Mouse (Mus musculus) MEL (cell line): ENCODE data around the gene Glod5. TPM values are rescaled to one million over a fixed set of nuclear protein-coding genes. Genes with fewer than 3 reads are reported as not detected.

Experiments
- DNase-seq: peaks from one replicate; pipeline ENCODE4 v3.0.0; 2011; ENCODE audit warnings: low read depth, low spot score
- H3K27ac ChIP-seq: 2 replicates; pipeline ENCODE4 v1.5.1; 2012; ENCODE audit warnings: low read depth, mild to moderate bottlenecking, control low read depth, low read length, moderate library complexity; ENCODE audit not compliant: control insufficient read depth
- H3K27me3 ChIP-seq, 2 experiments: fragments of 150-350 bp in 1 of 2; sonication (generic) in 1 of 2; 2 replicates each; pipeline ENCODE4 v1.6.1; 2012; ENCODE audit warnings: low read length in 2 of 2, mild to moderate bottlenecking in 2 of 2, improper control_type of control experiment in 1 of 2, moderate library complexity in 1 of 2; ENCODE audit not compliant: insufficient read depth in 2 of 2, control insufficient read depth in 1 of 2
- H3K36me3 ChIP-seq, 2 experiments: 2 replicates each; pipeline ENCODE4 v1.6.1; 2012 to 2014; ENCODE audit warnings: low read length in 2 of 2, improper control_type of control experiment in 1 of 2, inconsistent platforms in 1 of 2, mild to moderate bottlenecking in 1 of 2; ENCODE audit not compliant: insufficient read depth in 2 of 2, control insufficient read depth in 1 of 2
- H3K4me1 ChIP-seq, 2 experiments: fragments of 150-350 bp in 1 of 2; sonication (generic) in 1 of 2; 2 replicates each; pipeline ENCODE4 v1.6.1; 2012; ENCODE audit warnings: low read length in 2 of 2, improper control_type of control experiment in 1 of 2, mild to moderate bottlenecking in 1 of 2; ENCODE audit not compliant: insufficient read depth in 2 of 2, control insufficient read depth in 1 of 2
- H3K4me3 ChIP-seq, 2 experiments: fragments of 150-350 bp in 1 of 2; sonication (generic) in 1 of 2; 2 replicates each; pipeline ENCODE4 v1.5.1; 2012; ENCODE audit warnings: low read depth in 2 of 2, low read length in 2 of 2, mild to moderate bottlenecking in 2 of 2, moderate library complexity in 2 of 2, control low read depth in 1 of 2, improper control_type of control experiment in 1 of 2; ENCODE audit not compliant: control insufficient read depth in 1 of 2, insufficient read depth in 1 of 2
- H3K79me2 ChIP-seq: 2 replicates; pipeline ENCODE4 v1.6.1; 2012; ENCODE audit warnings: mild to moderate bottlenecking, low read length, moderate library complexity; ENCODE audit not compliant: control insufficient read depth, poor library complexity, insufficient read depth
- H3K9ac ChIP-seq: 2 replicates; pipeline ENCODE4 v1.6.1; 2012; ENCODE audit warnings: low read depth, mild to moderate bottlenecking, control low read depth, low read length, moderate library complexity; ENCODE audit not compliant: control insufficient read depth, poor library complexity, severe bottlenecking
- H3K9me3 ChIP-seq: fragments of 150-350 bp; sonication (generic); replicated peaks from 2 replicates; pipeline ENCODE4 v1.6.1; 2012; ENCODE audit warnings: mild to moderate bottlenecking, low read length, improper control_type of control experiment, moderate library complexity; ENCODE audit not compliant: insufficient read depth
- BHLHE40 ChIP-seq: IDR thresholded peaks from 2 replicates; pipeline ENCODE4 v1.6.1; 2012; ENCODE audit warnings: low read depth, mild to moderate bottlenecking, inconsistent platforms, low read length, improper control_type of control experiment, borderline replicate concordance
- CTCF ChIP-seq, 3 experiments: IDR thresholded peaks in 2 of 3; conservative IDR thresholded peaks in 1 of 3; 2 replicates each; pipeline ENCODE4 v1.5.1; 2011 to 2012; ENCODE audit warnings: low read length in 3 of 3, low read depth in 2 of 3, mild to moderate bottlenecking in 2 of 3, improper control_type of control experiment in 1 of 3, inconsistent platforms in 1 of 3, mixed read lengths in 1 of 3, moderate library complexity in 1 of 3; ENCODE audit not compliant: control insufficient read depth in 1 of 3, insufficient read depth in 1 of 3, poor library complexity in 1 of 3, severe bottlenecking in 1 of 3
- E2F4 ChIP-seq: IDR thresholded peaks from 2 replicates; pipeline ENCODE4 v1.6.1; 2011; ENCODE audit warnings: low read depth, low read length, improper control_type of control experiment, borderline replicate concordance
- GABPA ChIP-seq: IDR thresholded peaks from 2 replicates; pipeline ENCODE4 v1.6.1; 2012; ENCODE audit warnings: low read depth, mild to moderate bottlenecking, inconsistent platforms, low read length, improper control_type of control experiment, moderate library complexity
- GATA1 ChIP-seq: IDR thresholded peaks from 2 replicates; pipeline ENCODE4 v1.6.1; 2011; ENCODE audit warnings: low read depth, low read length, improper control_type of control experiment
- KAT2A ChIP-seq: conservative IDR thresholded peaks from 2 replicates; pipeline ENCODE4 v1.6.1; 2012; ENCODE audit warnings: low read depth, low read length, improper control_type of control experiment, inconsistent platforms
- MAZ ChIP-seq: IDR thresholded peaks from 2 replicates; pipeline ENCODE4 v1.6.1; 2012; ENCODE audit warnings: low read depth, mild to moderate bottlenecking, inconsistent platforms, low read length, improper control_type of control experiment
- MXI1 ChIP-seq: IDR thresholded peaks from 2 replicates; pipeline ENCODE4 v1.6.1; 2011; ENCODE audit warnings: mild to moderate bottlenecking, low read depth, low read length, improper control_type of control experiment
- POLR2A ChIP-seq, 2 experiments: IDR thresholded peaks; 2 replicates each; pipeline ENCODE4 v1.6.1; 2011 to 2012; ENCODE audit warnings: low read length in 2 of 2, mild to moderate bottlenecking in 2 of 2, control low read depth in 1 of 2, improper control_type of control experiment in 1 of 2, low read depth in 1 of 2, moderate library complexity in 1 of 2; ENCODE audit not compliant: control insufficient read depth in 1 of 2, insufficient read depth in 1 of 2, poor library complexity in 1 of 2
- POLR2AphosphoS5 ChIP-seq: IDR thresholded peaks from 2 replicates; pipeline ENCODE4 v1.6.1; 2012; ENCODE audit warnings: low read depth, borderline replicate concordance, mild to moderate bottlenecking, inconsistent platforms, low read length, moderate library complexity, mixed read lengths
- TAL1 ChIP-seq: IDR thresholded peaks from 2 replicates; pipeline ENCODE4 v1.6.1; 2012; ENCODE audit warnings: mild to moderate bottlenecking, inconsistent platforms, low read length, moderate library complexity, mixed read lengths
- TBP ChIP-seq: IDR thresholded peaks from 2 replicates; pipeline ENCODE4 v1.8.0; 2011; ENCODE audit warnings: low read depth, low read length, improper control_type of control experiment
- ZC3H11A ChIP-seq: IDR thresholded peaks from 2 replicates; pipeline ENCODE4 v1.6.1; 2012; ENCODE audit warnings: low read depth, mild to moderate bottlenecking, inconsistent platforms, low read length, improper control_type of control experiment
- polyA plus RNA-seq, 2 experiments: library from polyadenylated mRNA; stranded (reverse) in 1 of 2; unstranded in 1 of 2; fragments of >175 nt in 1 of 2; fragments of >200 nt in 1 of 2; gene quantifications; 2 replicates each; pipeline versions ENCODE4 v1.2.1 to v1.2.4; 2012; ENCODE audit warnings: low replicate concordance in 2 of 2, low read depth in 1 of 2; ENCODE audit not compliant: insufficient read length in 2 of 2, insufficient read depth in 1 of 2, missing spikeins in 1 of 2
- total RNA-seq: library from RNA; depleted of rRNA; stranded (reverse); fragments of 300-350 nt; gene quantifications from 2 replicates; pipeline ENCODE4 v1.2.3, GENCODE M21; 2012

Glod5 gene
- total and polyA plus RNA-seq, 3 experiments, result 0.11 TPM; not detected in 2

GRCm38 (mm10) chrX:7977892-7978291, 40.4 kb downstream of the Glod5 start, which contains the start of gene Gata1:
Gata1 (minus strand) TSS chrX:7978071.
- Histone ChIP-seq H3K9me3 (no peaks in the 10 kb centered on the region), H3K79me2 (no peaks in the 10 kb centered on the region), H3K36me3 (peaks cover 0 to 6% of the 10 kb centered on the region in 2 experiments; a peak in 3 of 4 replicates), H3K4me1 (no peaks in the 10 kb centered on the region; a peak in 2 of 4 replicates), H3K27me3 (no peaks in the 10 kb centered on the region), H3K4me3 (no peak within 1 kb of the TSS), H3K27ac (no peak within 1 kb of the TSS), H3K9ac (no peak within 1 kb of the TSS)
- TF ChIP-seq BHLHE40 (no peak), CTCF (IDR thresholded peaks at IDR 0.05 in 2 of 3, conservative IDR thresholded peaks at IDR 0.05 in 1 of 3; ENCODE audit: control insufficient read depth in 1 of 3, insufficient read depth in 1 of 3, low read depth in 2 of 3, low read length in 3 of 3, poor library complexity in 1 of 3, severe bottlenecking in 1 of 3) (no peak), GABPA (no peak), ZC3H11A (no peak), KAT2A (no peak)
- DNase-seq, result no peak

GRCm38 (mm10) chrX:7971292-7971691, 47.0 kb downstream of the Glod5 start:
- TF ChIP-seq GATA1 (peak; percentile 96), TAL1 (peak; percentile 100), TBP (peak; percentile 76; the same call in 1 of the 2 replicates), POLR2A (IDR thresholded peaks at IDR 0.05; ENCODE audit: control insufficient read depth in 1 of 2, insufficient read depth in 1 of 2, low read depth in 1 of 2, low read length in 2 of 2, poor library complexity in 1 of 2) (peak in 1 of 2 experiments; percentile 57; a peak in 1 of 4 replicates), MXI1 (no peak)
- H3K27ac ChIP-seq, result peak overlapping the region; percentile 99
- H3K4me1 ChIP-seq, result peaks cover 25 to 31% of the 10 kb centered on the region in 2 experiments
- no peaks in the 10 kb centered on the region for H3K27me3 ChIP-seq
- no peaks in the 10 kb centered on the region for H3K9me3 ChIP-seq
- peaks cover 27% of the 10 kb centered on the region for H3K79me2 ChIP-seq
- H3K36me3 ChIP-seq, result peaks cover 0 to 34% of the 10 kb centered on the region in 2 experiments; a peak in 3 of 4 replicates
- H3K4me3 ChIP-seq, result peak overlapping the region; percentile 13 to 26
- peak; percentile 96 for DNase-seq
- peak overlapping the region; percentile 69 for H3K9ac ChIP-seq

DNA sequence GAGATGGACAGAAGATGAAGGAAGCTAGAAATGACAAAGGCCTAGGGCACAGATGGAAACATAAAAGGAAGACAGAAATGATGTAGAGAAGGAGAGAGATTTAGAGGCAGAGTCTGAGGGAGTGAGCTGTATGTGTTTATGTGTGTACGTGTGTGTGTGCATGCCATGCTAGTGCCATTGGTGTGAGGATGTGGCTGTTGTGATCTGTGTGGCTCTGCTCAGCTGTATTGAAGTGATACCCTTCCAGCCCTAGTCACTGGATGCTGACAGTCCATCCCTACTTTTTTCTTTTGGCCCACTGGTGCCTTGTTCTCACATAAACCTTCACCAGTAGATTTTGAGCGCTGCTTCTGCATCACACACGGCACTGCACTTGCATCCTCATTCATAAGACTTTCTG, 49.4 kb downstream of the Glod5 start:
- TF ChIP-seq MAZ (no peak), POLR2AphosphoS5 (peak; percentile 69; the same call in 1 of the 2 replicates), E2F4 (no peak)
- Histone ChIP-seq H3K4me3 (peak overlapping the region; percentile 30 to 37), H3K79me2 (peaks cover 44% of the 10 kb centered on the region), H3K4me1 (peaks cover 26 to 44% of the 10 kb centered on the region in 2 experiments), H3K27ac (peak overlapping the region; percentile 98), H3K36me3 (peaks cover 0 to 44% of the 10 kb centered on the region in 2 experiments; a peak in 2 of 4 replicates), H3K27me3 (no peaks in the 10 kb centered on the region), H3K9ac (peak overlapping the region; percentile 69), H3K9me3 (no peaks in the 10 kb centered on the region)
- peak; percentile 73 for DNase-seq
